ENCODE assay signal across 18 mouse cellular contexts in the genomic region with DNA sequence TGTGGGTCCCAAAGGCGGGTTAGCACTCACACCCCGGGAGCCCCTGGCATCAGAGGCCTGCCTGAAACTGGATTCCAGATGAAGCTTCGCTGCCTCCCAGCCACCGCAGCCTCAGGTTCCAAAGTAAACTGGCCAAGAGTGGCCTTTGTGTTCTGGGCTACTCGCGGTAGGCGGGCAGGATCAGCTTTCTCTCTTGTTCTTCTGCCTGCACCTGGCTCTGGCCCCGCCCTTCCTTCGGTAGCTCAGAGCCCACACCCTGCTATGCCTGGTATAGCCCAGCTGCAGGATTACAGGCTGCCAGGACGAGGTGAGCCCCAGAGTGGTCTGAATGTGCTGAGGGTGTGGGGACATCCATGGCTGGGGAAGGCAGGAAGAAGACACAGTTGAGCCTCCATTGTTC. TPM values are rescaled to one million over a fixed set of nuclear protein-coding genes. Genes with fewer than 3 reads are reported as not detected.
DNase-seq lines count a peak whose midpoint lies in the region; ATAC-seq and TF ChIP-seq lines count a peak whose summit lies in the region.
"Had no signal": no experiment of that assay in that cellular context is flagged by ENCODE, and none has a peak within 500 bp of the region (broad histone marks: within the 10 kb centered on the region; RNA-seq: fewer than 3 reads in every experiment).

No protein-coding gene starts in this region.

- H3K4me2 ChIP-seq in heart, embryonic 13.5 days, result no peak overlapping the region
- H3K4me2 ChIP-seq in lung, embryonic 15.5 days, result no peak overlapping the region; the same call in 1 of the 2 replicates
- H3K4me2 ChIP-seq in intestine, embryonic 15.5 days (replicated peaks), result no peak overlapping the region
- no peak overlapping the region for H3K4me2 ChIP-seq in stomach, embryonic 16.5 days (ENCODE audit: low read depth, low read length)
- H3K4me2 ChIP-seq in forebrain, embryonic 11.5 days (ENCODE audit: low read depth, low read length, severe bottlenecking), result no peak overlapping the region
- H3K4me2 ChIP-seq in hindbrain, embryonic 11.5 days (replicated peaks; ENCODE audit: low read depth, low read length), result no peak overlapping the region
- H3K4me2 ChIP-seq: forebrain, embryonic 12.5 days; hindbrain, embryonic 15.5 days; midbrain, embryonic 15.5 days had no signal

- no peaks in the 10 kb centered on the region for H3K36me3 ChIP-seq in heart, embryonic 13.5 days
- no peaks in the 10 kb centered on the region for H3K36me3 ChIP-seq in lung, embryonic 15.5 days
- H3K36me3 ChIP-seq in intestine, embryonic 15.5 days, result no peaks in the 10 kb centered on the region
- no peaks in the 10 kb centered on the region for H3K36me3 ChIP-seq in stomach, embryonic 16.5 days (ENCODE audit: control insufficient read depth, insufficient read depth, low read length)
- H3K36me3 ChIP-seq in forebrain, embryonic 11.5 days (ENCODE audit: control insufficient read depth, insufficient read depth, low read length), result no peaks in the 10 kb centered on the region
- no peaks in the 10 kb centered on the region for H3K36me3 ChIP-seq in hindbrain, embryonic 11.5 days (ENCODE audit: control insufficient read depth, insufficient read depth, low read length)
- H3K36me3 ChIP-seq: forebrain, embryonic 12.5 days; hindbrain, embryonic 15.5 days; midbrain, embryonic 15.5 days had no signal

- H3K9me3 ChIP-seq in heart, embryonic 13.5 days, result no peaks in the 10 kb centered on the region
- no peaks in the 10 kb centered on the region for H3K9me3 ChIP-seq in lung, embryonic 15.5 days
- no peaks in the 10 kb centered on the region for H3K9me3 ChIP-seq in intestine, embryonic 15.5 days
- no peaks in the 10 kb centered on the region; the same call in 1 of the 2 replicates for H3K9me3 ChIP-seq in stomach, embryonic 16.5 days (replicated peaks; ENCODE audit: control insufficient read depth, low read length)
- H3K9me3 ChIP-seq in forebrain, embryonic 11.5 days (ENCODE audit: control insufficient read depth, low read length), result no peaks in the 10 kb centered on the region
- H3K9me3 ChIP-seq in hindbrain, embryonic 11.5 days (ENCODE audit: control insufficient read depth, low read length), result no peaks in the 10 kb centered on the region
- H3K9me3 ChIP-seq: forebrain, embryonic 12.5 days; hindbrain, embryonic 15.5 days; midbrain, embryonic 15.5 days had no signal

- peak overlapping the region; percentile 40; the same call in 1 of the 2 replicates for H3K9ac ChIP-seq in heart, embryonic 13.5 days
- H3K9ac ChIP-seq in lung, embryonic 15.5 days, result no peak overlapping the region
- H3K9ac ChIP-seq in intestine, embryonic 15.5 days, result no peak overlapping the region
- H3K9ac ChIP-seq in stomach, embryonic 16.5 days (ENCODE audit: low read length), result no peak overlapping the region
- no peak overlapping the region for H3K9ac ChIP-seq in forebrain, embryonic 11.5 days (ENCODE audit: low read length)
- no peak overlapping the region for H3K9ac ChIP-seq in hindbrain, embryonic 11.5 days (ENCODE audit: low read depth, low read length)
- H3K9ac ChIP-seq: forebrain, embryonic 12.5 days; hindbrain, embryonic 15.5 days; midbrain, embryonic 15.5 days had no signal

- no peak for TF ChIP-seq POLR2A in lung, adult 2 months (IDR thresholded peaks at IDR 0.05; ENCODE audit: borderline replicate concordance, extremely low read depth, low read depth, low read length)

- WGBS in heart, embryonic 13.5 days, result 26% methylated on average over 10 of the region's 10 CpGs
- WGBS in lung, embryonic 15.5 days, result 12% methylated on average over 10 of the region's 10 CpGs
- WGBS in lung, adult 2 months, result 22% methylated on average over 10 of the region's 10 CpGs
- WGBS in intestine, embryonic 15.5 days, result 8% methylated on average over 10 of the region's 10 CpGs
- 13% methylated on average over 10 of the region's 10 CpGs for WGBS in stomach, embryonic 16.5 days
- 10% methylated on average over 10 of the region's 10 CpGs for WGBS in forebrain, embryonic 11.5 days
- WGBS in hindbrain, embryonic 11.5 days, result 7% methylated on average over 10 of the region's 10 CpGs

- no peak for TF ChIP-seq CTCF in lung, adult 2 months (IDR thresholded peaks at IDR 0.05; ENCODE audit: insufficient read depth, low read length)

- peaks cover 59% of the 10 kb centered on the region for H3K27me3 ChIP-seq in heart, embryonic 13.5 days (replicated peaks)
- H3K27me3 ChIP-seq in lung, embryonic 15.5 days, result peaks cover 19% of the 10 kb centered on the region
- H3K27me3 ChIP-seq in intestine, embryonic 15.5 days (replicated peaks), result peaks cover 6% of the 10 kb centered on the region
- H3K27me3 ChIP-seq in stomach, embryonic 16.5 days (ENCODE audit: control insufficient read depth, insufficient read depth, low read length), result peaks cover 7% of the 10 kb centered on the region; the same call in 1 of the 2 replicates
- peaks cover 8% of the 10 kb centered on the region; the same call in 1 of the 2 replicates for H3K27me3 ChIP-seq in forebrain, embryonic 11.5 days (ENCODE audit: control insufficient read depth, insufficient read depth, low read length)
- H3K27me3 ChIP-seq in hindbrain, embryonic 11.5 days (ENCODE audit: control insufficient read depth, insufficient read depth, low read length), result peaks cover 71% of the 10 kb centered on the region
- H3K27me3 ChIP-seq: Patski had no signal

- no peak for ATAC-seq in heart, embryonic 13.5 days (ENCODE audit: extremely low read depth, insufficient number of reproducible peaks, low FRiP score, low TSS enrichment)
- peak; percentile 56; the same call in 1 of the 2 replicates for ATAC-seq in lung, embryonic 15.5 days (ENCODE audit: borderline replicate concordance, extremely low read depth, low FRiP score, low TSS enrichment)
- peak; percentile 49; the same call in 1 of the 2 replicates for ATAC-seq in intestine, embryonic 15.5 days
- peak; percentile 44; the same call in 1 of the 2 replicates for ATAC-seq in stomach, embryonic 16.5 days (ENCODE audit: insufficient read depth, low FRiP score)
- no peak for ATAC-seq in forebrain, embryonic 11.5 days (replicated peaks; ENCODE audit: low FRiP score)
- ATAC-seq in hindbrain, embryonic 11.5 days (ENCODE audit: low FRiP score), result no peak
- ATAC-seq: midbrain, embryonic 15.5 days; Patski had no signal

- H3K4me1 ChIP-seq in heart, embryonic 13.5 days, result peaks cover 60% of the 10 kb centered on the region
- peaks cover 7% of the 10 kb centered on the region; the same call in 1 of the 2 replicates for H3K4me1 ChIP-seq in lung, embryonic 15.5 days
- H3K4me1 ChIP-seq in lung, adult 2 months (ENCODE audit: control insufficient read depth, insufficient read depth, low read length), result no peaks in the 10 kb centered on the region
- H3K4me1 ChIP-seq in intestine, embryonic 15.5 days (replicated peaks), result no peaks in the 10 kb centered on the region
- H3K4me1 ChIP-seq in stomach, embryonic 16.5 days (ENCODE audit: control insufficient read depth, insufficient read depth, low read length), result no peaks in the 10 kb centered on the region
- H3K4me1 ChIP-seq in forebrain, embryonic 11.5 days (replicated peaks; ENCODE audit: control insufficient read depth, insufficient read depth, low read length), result peaks cover 16% of the 10 kb centered on the region
- peaks cover 2% of the 10 kb centered on the region; the same call in 1 of the 2 replicates for H3K4me1 ChIP-seq in hindbrain, embryonic 11.5 days (replicated peaks; ENCODE audit: control insufficient read depth, insufficient read depth, low read length)

- DNase-seq in heart, postnatal 4 days, result no peak
- DNase-seq in lung, adult 2 months, result no peak
- DNase-seq in forebrain, embryonic 11.5 days (ENCODE audit: low spot score), result no peak
- DNase-seq in hindbrain, embryonic 11.5 days (ENCODE audit: low spot score), result no peak
- DNase-seq: cerebellum, postnatal 10 days; heart, adult 2 months; heart, postnatal 10 days; kidney, postnatal 36 days; right cerebral cortex, postnatal 14 days had no signal

- no peak overlapping the region for H3K27ac ChIP-seq in heart, embryonic 13.5 days (replicated peaks)
- no peak overlapping the region for H3K27ac ChIP-seq in lung, embryonic 15.5 days
- H3K27ac ChIP-seq in intestine, embryonic 15.5 days, result no peak overlapping the region
- H3K27ac ChIP-seq in stomach, embryonic 16.5 days (ENCODE audit: low read length), result no peak overlapping the region
- H3K27ac ChIP-seq in forebrain, embryonic 11.5 days (ENCODE audit: low read depth, low read length), result no peak overlapping the region
- H3K27ac ChIP-seq in hindbrain, embryonic 11.5 days (ENCODE audit: low read depth, low read length), result no peak overlapping the region
- H3K27ac ChIP-seq: forebrain, embryonic 12.5 days; heart, adult 2 months; hindbrain, embryonic 15.5 days; midbrain, embryonic 15.5 days had no signal

- no peak overlapping the region for H3K4me3 ChIP-seq in heart, embryonic 13.5 days
- no peak overlapping the region for H3K4me3 ChIP-seq in lung, embryonic 15.5 days
- H3K4me3 ChIP-seq in lung, adult 2 months (replicated peaks; ENCODE audit: extremely low read depth, low read depth, low read length), result no peak overlapping the region
- no peak overlapping the region for H3K4me3 ChIP-seq in intestine, embryonic 15.5 days (replicated peaks)
- no peak overlapping the region for H3K4me3 ChIP-seq in stomach, embryonic 16.5 days (replicated peaks; ENCODE audit: low read length)
- no peak overlapping the region for H3K4me3 ChIP-seq in forebrain, embryonic 11.5 days (ENCODE audit: low read depth, low read length)
- H3K4me3 ChIP-seq in hindbrain, embryonic 11.5 days (ENCODE audit: low read depth, low read length), result no peak overlapping the region
- H3K4me3 ChIP-seq: forebrain, embryonic 12.5 days; heart, adult 2 months; hindbrain, embryonic 15.5 days; midbrain, embryonic 15.5 days had no signal

RNA-seq across cellular contexts. Expression of a gene that starts 12.6 kb away (rescaled TPM):
- polyA plus RNA-seq in heart, embryonic 13.5 days (2015; fragmentation: Nextera tagmentation; extraction: Ambion mirVana), result 7.4 and 7.8 TPM in 2 replicates
- total RNA-seq in heart, postnatal 4 days (2021), result 100 to 1,000 TPM; 120 to 122 TPM
- polyA plus RNA-seq in lung, embryonic 15.5 days (2015; fragmentation: Nextera tagmentation; extraction: Ambion mirVana), result 0.79 and 0.87 TPM in 2 replicates
- 6.8 and 9.8 TPM in 2 replicates for polyA plus RNA-seq in lung, adult 2 months (2012; rRNA removed)
- 0.45 TPM in 2 replicates for polyA plus RNA-seq in intestine, embryonic 15.5 days (2015; fragmentation: Nextera tagmentation; extraction: Ambion mirVana)
- 0.22 and 0.31 TPM in 2 replicates for polyA plus RNA-seq in stomach, embryonic 16.5 days (2015; fragmentation: Nextera tagmentation; extraction: Ambion mirVana)
- 3.0 and 3.2 TPM in 2 replicates for polyA plus RNA-seq in forebrain, embryonic 11.5 days (2014; fragmentation: Nextera tagmentation; extraction: Ambion mirVana)
- polyA plus RNA-seq in hindbrain, embryonic 11.5 days (2014; fragmentation: Nextera tagmentation; extraction: Ambion mirVana), result 0.22 and 0.36 TPM in 2 replicates
- total RNA-seq: liver, adult 2 months had no signal
- polyA plus RNA-seq: liver, adult 2 months had no signal

Comparison
In these comparisons a context has a peak if more than half of its experiments do, and no peak if none do; other contexts are left out.
1. ATAC-seq: peak in lung, embryonic 15.5 days (single experiment), intestine, embryonic 15.5 days (single experiment) and stomach, embryonic 16.5 days (single experiment); none in heart, embryonic 13.5 days (single experiment), forebrain, embryonic 11.5 days (single experiment) and hindbrain, embryonic 11.5 days (single experiment).